Mouse (Mus musculus) spleen, postnatal 36 days (tissue): Measurements from ENCODE around the gene Ube2z.

Experiments
- DNase-seq, 2 experiments: peaks; one replicate each; pipeline ENCODE4 v3.0.0; 2022; ENCODE audit warnings: low spot score in 2 of 2, mixed read lengths in 1 of 2

Gene Ube2z

GRCm38 (mm10) chr11:96006852-96007515 is 58.2 kb downstream of the Ube2z start:
- DNase-seq, result no peak

- no peak for DNase-seq
Measured at GRCm38 (mm10) chr11:96006367-96006851, 58.8 kb downstream of the Ube2z start.

- DNase-seq, result no peak
Measured at GRCm38 (mm10) chr11:96005403-96006271, 59.6 kb downstream of the Ube2z start, which contains the start of gene Igf2bp1. Igf2bp1 (minus strand) TSS chr11:96005940.

GRCm38 (mm10) chr11:96004793-96005402 is 60.3 kb downstream of the Ube2z start:
- no peak for DNase-seq

- no peak for DNase-seq
Measured at GRCm38 (mm10) chr11:96003969-96004792, 61.0 kb downstream of the Ube2z start.

- no peak for DNase-seq
Measured at GRCm38 (mm10) chr11:96003100-96003900, 61.9 kb downstream of the Ube2z start.
